Mouse (Mus musculus) small intestine, adult 2 months (tissue): Measurements from ENCODE around the gene Thnsl1.

Experiments
- CTCF ChIP-seq: fragments of 200-500 bp; IDR thresholded peaks from 2 replicates; pipeline ENCODE4 v1.5.1; 2012; ENCODE audit warnings: low read depth, mild to moderate bottlenecking, control low read depth, inconsistent platforms, low read length, moderate library complexity, mixed read lengths; ENCODE audit not compliant: insufficient replicate concordance, insufficient read length; ENCODE audit errors: extremely low read depth
- POLR2A ChIP-seq: fragments of 200-500 bp; IDR thresholded peaks from 2 replicates; pipeline ENCODE4 v1.6.1; 2012; ENCODE audit warnings: low read depth, mild to moderate bottlenecking, control low read depth, inconsistent platforms, low read length, moderate library complexity

DNA sequence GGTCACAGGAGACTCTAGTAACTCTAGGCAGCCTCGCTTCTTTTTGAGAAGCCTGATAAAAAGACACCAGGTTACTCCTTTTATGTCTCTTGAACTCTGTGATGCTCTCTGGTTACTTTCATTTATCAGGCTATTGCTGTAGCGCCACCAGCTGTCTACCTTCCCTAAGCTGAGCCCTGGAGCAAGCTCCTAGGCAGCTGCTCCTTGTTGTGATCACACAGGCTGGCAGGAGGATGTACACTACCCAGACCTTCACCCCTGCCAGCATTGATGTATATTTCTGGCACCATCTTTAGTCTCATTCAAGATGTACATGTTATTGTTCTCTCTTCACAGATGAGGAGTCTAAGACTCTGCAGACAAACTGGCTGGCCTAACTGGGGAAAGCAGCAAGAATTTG lies 24.8 kb downstream of the Thnsl1 start:
- no peak for TF ChIP-seq CTCF
- TF ChIP-seq POLR2A: no peak
